Mouse (Mus musculus): ENCODE results near the gene Hsd17b1.

Hsd17b1 gene

GRCm38 (mm10) chr11:101078121-101078520, at the start of gene Hsd17b1:
Gene Hsd17b1 (plus strand): TSS chr11:101078411.
- no peak for DNase-seq (ENCODE audit: low spot score in 2 of 2)

- DNase-seq (ENCODE audit: low spot score in 2 of 2), result no peak
Observed at GRCm38 (mm10) chr11:101029320-101029719, 48.9 kb upstream of the Hsd17b1 start.

GRCm38 (mm10) chr11:101030136-101030807, 47.9 kb upstream of the Hsd17b1 start:
- no peak for DNase-seq (ENCODE audit: low spot score in 2 of 2)

- DNase-seq (ENCODE audit: low spot score in 2 of 2), result no peak
Observed at GRCm38 (mm10) chr11:101030808-101031156, 47.4 kb upstream of the Hsd17b1 start.

- no peak for DNase-seq (ENCODE audit: low spot score in 2 of 2)
Observed at GRCm38 (mm10) chr11:101031470-101031869, 46.7 kb upstream of the Hsd17b1 start.

GRCm38 (mm10) chr11:101033856-101034500, 44.2 kb upstream of the Hsd17b1 start:
- no peak for DNase-seq (ENCODE audit: low spot score in 2 of 2)

- no peak for DNase-seq (ENCODE audit: low spot score in 2 of 2)
Observed at GRCm38 (mm10) chr11:101034614-101035327, 43.4 kb upstream of the Hsd17b1 start.

- no peak for DNase-seq (ENCODE audit: low spot score in 2 of 2)
Observed at GRCm38 (mm10) chr11:101035328-101035695, 42.9 kb upstream of the Hsd17b1 start.

- no peak for DNase-seq (ENCODE audit: low spot score in 2 of 2)
Observed at GRCm38 (mm10) chr11:101037795-101038194, 40.4 kb upstream of the Hsd17b1 start.

- no peak for DNase-seq (ENCODE audit: low spot score in 2 of 2)
Observed at GRCm38 (mm10) chr11:101045826-101046225, 32.4 kb upstream of the Hsd17b1 start.

GRCm38 (mm10) chr11:101046440-101046839, 31.8 kb upstream of the Hsd17b1 start:
- no peak for DNase-seq (ENCODE audit: low spot score in 2 of 2)

GRCm38 (mm10) chr11:101047502-101047901, 30.7 kb upstream of the Hsd17b1 start:
- DNase-seq (ENCODE audit: low spot score in 2 of 2), result no peak

- DNase-seq (ENCODE audit: low spot score in 2 of 2), result no peak
Observed at GRCm38 (mm10) chr11:101050359-101050758, 27.9 kb upstream of the Hsd17b1 start.

GRCm38 (mm10) chr11:101051051-101051493, 27.1 kb upstream of the Hsd17b1 start:
- DNase-seq (ENCODE audit: low spot score in 2 of 2), result no peak

- DNase-seq (ENCODE audit: low spot score in 2 of 2), result no peak
Observed at GRCm38 (mm10) chr11:101051617-101052016, 26.6 kb upstream of the Hsd17b1 start.

GRCm38 (mm10) chr11:101052751-101053473, 25.3 kb upstream of the Hsd17b1 start:
- peak; percentile 63 to 85 for DNase-seq (ENCODE audit: low spot score in 2 of 2)

GRCm38 (mm10) chr11:101053974-101054373, 24.2 kb upstream of the Hsd17b1 start:
- no peak for DNase-seq (ENCODE audit: low spot score in 2 of 2)

- no peak for DNase-seq (ENCODE audit: low spot score in 2 of 2)
Observed at GRCm38 (mm10) chr11:101055418-101055817, 22.8 kb upstream of the Hsd17b1 start.

- peak; percentile 65 to 80 for DNase-seq (ENCODE audit: low spot score in 2 of 2)
Observed at GRCm38 (mm10) chr11:101056885-101057284, 21.3 kb upstream of the Hsd17b1 start.

- DNase-seq (ENCODE audit: low spot score in 2 of 2), result peak; percentile 84 to 88
Observed at GRCm38 (mm10) chr11:101057860-101058259, 20.4 kb upstream of the Hsd17b1 start.

GRCm38 (mm10) chr11:101058726-101059125, 19.5 kb upstream of the Hsd17b1 start:
- DNase-seq (ENCODE audit: low spot score in 2 of 2), result no peak

GRCm38 (mm10) chr11:101059473-101059872, 18.7 kb upstream of the Hsd17b1 start:
- DNase-seq (ENCODE audit: low spot score in 2 of 2), result no peak
